Mouse (Mus musculus): ENCODE results near the gene Kifc5b. TPM values are rescaled to one million over a fixed set of nuclear protein-coding genes. Genes with fewer than 3 reads are reported as not detected.

Kifc5b gene
- polyA plus RNA-seq, 1 experiment from 2014 or later: 4.2 TPM

DNA sequence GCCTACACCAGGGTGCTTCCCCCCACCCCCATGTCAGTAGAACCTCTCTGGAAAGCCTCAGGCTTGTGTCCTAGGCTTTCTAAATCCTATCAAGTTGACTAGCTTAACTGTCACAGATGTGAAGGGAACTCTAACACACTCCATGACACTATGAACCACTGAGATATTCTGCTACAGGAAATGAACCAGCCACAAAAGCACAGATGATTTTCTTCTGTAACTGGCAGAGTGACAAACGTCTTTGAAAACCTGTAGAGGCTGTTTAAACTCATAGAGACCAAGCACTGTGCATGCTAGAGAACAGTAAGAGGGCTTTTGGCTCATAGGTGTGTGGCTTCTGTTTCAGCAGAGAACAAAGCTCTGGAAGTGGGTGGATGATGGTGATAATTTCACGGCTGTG, 64.2 kb downstream of the Kifc5b start:
- Histone ChIP-seq H3K27me3 (no peaks in the 10 kb centered on the region), H3K9ac (replicated peaks) (no peak overlapping the region), H3K36me3 (peaks cover 46% of the 10 kb centered on the region), H3K4me1 (replicated peaks) (peaks cover 14% of the 10 kb centered on the region), H3K9me3 (no peaks in the 10 kb centered on the region), H3K4me2 (replicated peaks) (no peak overlapping the region), H3K27ac (no peak overlapping the region), H3K4me3 (replicated peaks) (no peak overlapping the region)
- WGBS: 78% methylated on average over 2 of the region's 2 CpGs
- ATAC-seq: no peak

Small RNAs within 50 kb of the gene (microRNA-seq; reads per million reads assigned to microRNA genes)
- gene Gm27775: not detected
- not detected for gene Mir3083
- 1.2 reads per million for gene Mir6968

Other genes with a start within 250 kb of the Kifc5b start
- 16.9 and 18.0 TPM in 2 replicates for gene Crebrf, start 201.4 kb upstream of the Kifc5b start, polyA plus RNA-seq (2015; fragmentation: Nextera tagmentation; extraction: Ambion mirVana)
- gene Bnip1, start 136.0 kb upstream of the Kifc5b start, polyA plus RNA-seq (2015; fragmentation: Nextera tagmentation; extraction: Ambion mirVana): 56.2 and 60.7 TPM in 2 replicates
- not detected in 2 replicates for gene Nkx2-5, start 72.1 kb upstream of the Kifc5b start, polyA plus RNA-seq (2015; fragmentation: Nextera tagmentation; extraction: Ambion mirVana)
- 13.6 and 17.7 TPM in 2 replicates for gene Phf1, start 16.0 kb downstream of the Kifc5b start, polyA plus RNA-seq (2015; fragmentation: Nextera tagmentation; extraction: Ambion mirVana)
- 145 and 148 TPM in 2 replicates for gene Cuta, start 22.5 kb downstream of the Kifc5b start, polyA plus RNA-seq (2015; fragmentation: Nextera tagmentation; extraction: Ambion mirVana)
- 5.0 and 6.2 TPM in 2 replicates for gene Syngap1, start 24.2 kb downstream of the Kifc5b start, polyA plus RNA-seq (2015; fragmentation: Nextera tagmentation; extraction: Ambion mirVana)
- 18.9 and 20.8 TPM in 2 replicates for gene Zbtb9, start 56.1 kb downstream of the Kifc5b start, polyA plus RNA-seq (2015; fragmentation: Nextera tagmentation; extraction: Ambion mirVana)
- gene Bak1, start 111.9 kb downstream of the Kifc5b start, polyA plus RNA-seq (2015; fragmentation: Nextera tagmentation; extraction: Ambion mirVana): 2.4 and 3.1 TPM in 2 replicates
- gene Itpr3, start 140.2 kb downstream of the Kifc5b start, polyA plus RNA-seq (2015; fragmentation: Nextera tagmentation; extraction: Ambion mirVana): 0.68 and 1.3 TPM in 2 replicates
- gene Uqcc2, start 216.8 kb downstream of the Kifc5b start, polyA plus RNA-seq (2015; fragmentation: Nextera tagmentation; extraction: Ambion mirVana): 356 and 378 TPM in 2 replicates